Mouse (Mus musculus): Measurements from ENCODE around the gene Oog1.
"Not testable (repeated sequence)": the region's sequence is repeated elsewhere in the genome, so short reads cannot be mapped to it uniquely, and the experiment has no call there.

The Oog1 gene

GRCm38 (mm10) chr12:87602388-87602787, at the start of gene Oog1:
Oog1 (plus strand) TSS chr12:87602688.
- DNase-seq, result not testable (repeated sequence)

DNA sequence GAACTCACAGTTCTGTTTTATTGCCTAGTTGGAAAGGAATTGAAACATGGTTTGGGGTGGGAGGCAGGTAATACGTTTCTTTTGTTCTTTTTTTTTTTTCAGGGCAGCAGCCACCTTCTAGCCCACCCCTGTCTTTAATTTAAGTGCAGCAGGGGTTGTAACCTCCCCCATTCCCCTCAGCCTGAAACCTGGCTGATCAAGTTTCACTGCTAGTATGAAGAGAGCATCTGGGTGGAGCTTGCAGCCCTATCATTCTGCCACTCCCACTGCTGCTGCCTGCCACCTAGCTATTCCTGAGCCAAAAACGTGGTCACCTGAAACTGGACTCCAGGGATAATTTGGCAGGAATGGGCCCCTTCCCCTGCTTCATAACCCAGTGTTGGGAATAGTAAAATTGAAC, 1.1 kb upstream of the Oog1 start:
- DNase-seq, result not testable (repeated sequence)

DNA sequence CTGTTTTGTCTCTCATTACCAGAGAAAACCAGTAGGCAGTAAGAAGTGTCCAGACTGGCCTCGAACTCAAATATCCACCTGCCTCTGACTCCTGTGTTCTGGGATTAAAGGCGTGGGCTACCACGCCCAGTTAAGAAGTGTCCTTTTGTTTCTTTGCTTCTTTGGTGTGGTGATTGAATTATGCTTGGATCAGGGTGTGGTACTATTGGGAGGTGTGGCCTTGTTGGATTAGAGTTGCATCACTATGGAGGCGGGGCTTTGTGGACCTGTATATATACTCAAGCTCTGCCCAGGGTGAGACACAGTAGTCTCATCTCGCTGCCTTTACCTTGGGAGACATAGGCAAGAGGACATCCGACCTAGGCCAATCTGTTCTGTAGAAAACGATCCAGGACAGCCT, 16.1 kb downstream of the Oog1 start, which contains the start of gene Gm4027:
TSS of gene Gm4027 (plus strand) at position 301 of the 400 bp plus-strand sequence.
- DNase-seq, result not testable (repeated sequence)

GRCm38 (mm10) chr12:87644520-87644919, 42.0 kb downstream of the Oog1 start, which contains the start of gene Gm16381:
Gm16381 (minus strand) TSS chr12:87644620.
- not testable (repeated sequence) for DNase-seq

GRCm38 (mm10) chr12:87652916-87653703, 50.6 kb downstream of the Oog1 start:
- DNase-seq, result not testable (repeated sequence)
